Mouse (Mus musculus) erythroblast, embryonic 14.5 days (primary cell): ENCODE measurements around the gene Rbm8a2.

Experiments used
- GATA1 ChIP-seq: IDR thresholded peaks from 2 replicates; pipeline ENCODE4 v1.6.1; 2012; ENCODE audit warnings: low read length, inconsistent platforms, mixed read lengths
- TAL1 ChIP-seq: IDR thresholded peaks from 3 replicates; pipeline ENCODE4 v1.6.1; 2012; ENCODE audit warnings: low read length, inconsistent platforms, mixed read lengths

GRCm38 (mm10) chr1:175970710-175971109 is 8.2 kb downstream of the Rbm8a2 start:
- TF ChIP-seq GATA1 (no peak), TAL1 (no peak)
